Mouse (Mus musculus): Measurements from ENCODE around the gene Hspa4l. TPM values are rescaled to one million over a fixed set of nuclear protein-coding genes. Genes with fewer than 3 reads are reported as not detected.
"Not testable (repeated sequence)": the region's sequence is repeated elsewhere in the genome, so short reads cannot be mapped to it uniquely, and the experiment has no call there.

Gene Hspa4l
- polyA plus RNA-seq, 1 experiment from 2014 or later = 17.6 TPM

- Histone ChIP-seq H3K4me1 (replicated peaks) (peaks cover 13% of the 10 kb centered on the region; the same call in 1 of the 2 replicates), H3K4me2 (peak overlapping the region; percentile 88), H3K4me3 (replicated peaks) (peak overlapping the region; percentile 68)
- WGBS (ENCODE audit: insufficient replicate concordance) = 81% methylated on average over 6 of the region's 6 CpGs
- H3K36me3 ChIP-seq (replicated peaks); H3K27ac ChIP-seq (replicated peaks); H3K27me3 ChIP-seq; H3K9me3 ChIP-seq (replicated peaks); ATAC-seq (ENCODE audit: insufficient read depth); H3K9ac ChIP-seq: not testable (repeated sequence)
These were observed 101.2 kb downstream of the Hspa4l start for GRCm38 (mm10) chr3:40845521-40845920.

Other genes with a start within 250 kb of the Hspa4l start
- 0.69 and 0.71 TPM in 2 replicates for gene Intu, start 213.2 kb upstream of the Hspa4l start, polyA plus RNA-seq (2015; fragmentation: Nextera tagmentation; extraction: Ambion mirVana)
- gene Slc25a31, start 35.6 kb upstream of the Hspa4l start, polyA plus RNA-seq (2015; fragmentation: Nextera tagmentation; extraction: Ambion mirVana) = 0.05 and 0.07 TPM in 2 replicates
- 38.1 and 38.5 TPM in 2 replicates for gene Plk4, start 55.5 kb downstream of the Hspa4l start, polyA plus RNA-seq (2015; fragmentation: Nextera tagmentation; extraction: Ambion mirVana)
- gene Mfsd8, start 102.4 kb downstream of the Hspa4l start, polyA plus RNA-seq (2015; fragmentation: Nextera tagmentation; extraction: Ambion mirVana) = 3.3 and 3.7 TPM in 2 replicates
- 3.5 and 4.4 TPM in 2 replicates for gene Abhd18, start 102.5 kb downstream of the Hspa4l start, polyA plus RNA-seq (2015; fragmentation: Nextera tagmentation; extraction: Ambion mirVana)
- gene 1700034I23Rik, start 158.0 kb downstream of the Hspa4l start, polyA plus RNA-seq (2015; fragmentation: Nextera tagmentation; extraction: Ambion mirVana) = 0.08 TPM in 1 of 2 replicates, not detected in the other
- 6.5 and 7.1 TPM in 2 replicates for gene Larp1b, start 205.3 kb downstream of the Hspa4l start, polyA plus RNA-seq (2015; fragmentation: Nextera tagmentation; extraction: Ambion mirVana)

Data from liver, embryonic 15.5 days (tissue).